Mouse (Mus musculus) Patski (cell line): Measurements from ENCODE around the gene Arhgef12. TPM values are rescaled to one million over a fixed set of nuclear protein-coding genes. Genes with fewer than 3 reads are reported as not detected.

Source experiments
- ATAC-seq: fragments of 100-300 bp; one replicate; pipeline ENCODE4 v1.8.0; 2021
- CTCF ChIA-PET: fragments of 350-600 bp; sonication (Branson Sonifier 250); formaldehyde crosslinking; loops from one replicate; lab custom pipeline; 2022; ENCODE audit warnings: inconsistent platforms; lab: Charles Lee
- POLR2A ChIA-PET: fragments of 350-600 bp; sonication (Branson Sonifier 250); formaldehyde crosslinking; loops from one replicate; lab custom pipeline; 2022; ENCODE audit warnings: antibody characterized with exemption, inconsistent platforms; lab: Charles Lee
- DNase-seq: peaks from one replicate; pipeline ENCODE4 v3.0.0-alpha.2; 2011; ENCODE audit warnings: low read depth, low spot score
- H3K27me3 ChIP-seq: fragments of 371-371 bp; one replicate; pipeline ENCODE4 v1.5.1; 2021
- CTCF ChIP-seq: fragments of 100-300 bp; IDR thresholded peaks from one replicate; pipeline ENCODE4 v1.5.1; 2021
- in situ Hi-C: fragments of 300-500 bp; cut with MboI; formaldehyde crosslinking; loops from 3 replicates; pipeline ENCODE4 v1.11.1; 2018; ENCODE audit warnings: low pct_unique_long_range_greater_than_20kb, mixed read lengths
- polyA plus RNA-seq: library from polyadenylated mRNA; unstranded; gene quantifications from one replicate; pipeline ENCODE4 v1.2.3, GENCODE M21; 2021

The Arhgef12 gene
- polyA plus RNA-seq, 1 experiment from 2014 or later: 91.2 TPM

DNA sequence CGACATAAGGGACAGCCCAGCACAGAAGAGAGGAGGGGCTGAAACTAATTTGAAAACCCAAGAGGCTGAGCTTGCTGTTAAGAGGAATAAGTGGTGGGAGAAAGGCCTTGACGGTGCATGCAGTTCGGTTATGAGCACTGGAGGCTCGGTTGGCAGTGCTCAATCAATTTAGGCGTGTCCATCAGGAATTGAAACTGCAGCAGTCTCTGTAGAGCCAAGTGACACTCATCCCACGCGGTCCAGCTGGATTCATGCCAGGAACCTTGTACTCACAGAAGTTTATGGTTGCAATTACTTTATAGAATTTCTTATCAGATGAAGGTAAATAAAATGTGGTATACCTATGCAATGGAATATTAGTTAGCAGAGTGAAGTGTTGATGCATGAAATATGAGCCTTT, 148.6 kb downstream of the Arhgef12 start:
- ATAC-seq (no peak), DNase-seq (no peak)
- ChIA-PET CTCF (interaction anchor here (4.1 kb wide), 1 partner anchor 13 kb away, joined by 14 read pairs; no protein-coding TSS in a partner anchor), POLR2A (interaction anchor here (0.7 kb wide), 1 partner anchor 312 kb away, joined by 3 read pairs; no protein-coding TSS in a partner anchor)
- in situ Hi-C loops: no loop called here
- no peak for TF ChIP-seq CTCF
- H3K27me3 ChIP-seq: no peaks in the 10 kb centered on the region

DNA sequence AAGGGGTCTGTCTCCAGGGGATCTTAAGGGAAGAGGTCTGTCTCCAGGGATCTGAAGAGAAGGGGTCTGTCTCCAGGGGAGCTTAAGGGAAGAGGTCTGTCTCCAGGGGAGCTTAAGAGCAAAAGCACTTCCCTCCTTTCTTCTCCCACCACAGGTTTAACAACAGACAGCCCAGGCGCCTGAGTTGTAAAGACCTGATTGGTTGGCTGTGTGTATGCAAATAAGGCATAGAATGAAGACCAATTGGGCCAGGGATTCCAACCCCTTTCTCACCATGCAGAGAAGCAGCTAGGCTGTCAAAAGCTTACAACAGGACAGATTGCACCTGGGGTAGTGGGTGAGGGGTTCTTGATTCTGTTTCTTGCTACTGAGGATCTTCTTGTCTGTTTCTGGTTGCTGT, 158.7 kb downstream of the Arhgef12 start:
- POLR2A ChIA-PET: no interaction called here
- in situ Hi-C loops: loop anchor here (5.0 to 25.0 kb wide), 3 partner anchors 374 to 961 kb away; no protein-coding TSS in a partner anchor
- no peak for TF ChIP-seq CTCF
- ATAC-seq (no peak), DNase-seq (no peak)
- peaks cover 34% of the 10 kb centered on the region for H3K27me3 ChIP-seq
- CTCF ChIA-PET: no interaction called here

DNA sequence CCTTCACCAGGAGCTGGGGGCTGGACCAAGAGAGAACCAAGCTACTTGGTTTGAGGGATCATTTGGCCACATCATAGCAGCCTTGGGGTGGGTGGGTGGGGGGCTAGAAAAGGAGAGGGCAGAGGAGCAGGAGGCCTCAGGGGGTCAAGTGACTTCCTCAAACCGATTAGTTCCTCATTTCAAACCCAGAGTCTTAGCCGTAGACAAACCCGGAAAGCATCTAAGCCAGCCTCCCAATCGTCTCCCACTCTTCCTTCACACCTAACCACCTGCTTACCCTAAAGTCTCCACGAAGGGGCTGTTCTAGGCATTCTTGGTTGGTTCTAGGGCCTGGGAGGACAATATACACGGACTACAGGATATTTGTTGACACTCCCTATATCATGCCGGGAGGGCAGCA, 161.9 kb downstream of the Arhgef12 start:
- H3K27me3 ChIP-seq: peaks cover 45% of the 10 kb centered on the region
- in situ Hi-C loops: loop anchor here (5.0 to 25.0 kb wide), 3 partner anchors 370 to 958 kb away; no protein-coding TSS in a partner anchor
- POLR2A ChIA-PET: interaction anchor here (0.9 kb wide), 1 partner anchor 156 kb away, joined by 4 read pairs; no protein-coding TSS in a partner anchor

DNA sequence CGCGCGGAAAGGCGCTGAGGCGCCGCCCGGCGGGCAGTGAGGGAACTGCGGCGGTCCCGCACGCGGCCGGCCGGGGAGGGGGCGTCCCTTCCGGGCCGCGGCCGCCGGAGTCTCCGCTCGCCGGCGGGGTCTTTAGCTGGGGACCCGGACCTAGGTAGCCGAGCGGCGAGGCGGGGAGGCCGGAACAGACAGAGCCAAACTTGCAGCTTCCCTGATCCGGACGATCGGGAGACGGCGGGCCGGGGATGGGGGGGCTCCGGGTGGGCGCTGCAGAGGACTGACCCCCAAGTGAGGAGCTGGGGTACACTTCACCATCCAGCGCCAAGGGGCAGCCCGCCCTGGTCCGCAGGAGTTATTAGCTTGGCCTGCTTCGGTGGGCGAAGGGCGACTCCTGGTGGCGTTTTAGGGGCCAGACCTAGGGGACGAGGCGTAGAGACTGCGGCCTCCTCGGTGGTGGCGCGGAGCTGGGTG, 162.5 kb downstream of the Arhgef12 start:
- in situ Hi-C loops: loop anchor here (5.0 to 25.0 kb wide), 4 partner anchors 157 to 957 kb away; no protein-coding TSS in a partner anchor
- DNase-seq: no peak
- POLR2A ChIA-PET: interaction anchor here (0.6 to 0.9 kb wide), 2 partner anchors 156 to 632 kb away, joined by 4 to 5 read pairs; no protein-coding TSS in a partner anchor
- CTCF ChIA-PET: interaction anchor here (0.8 to 3.1 kb wide), 15 partner anchors 11 to 618 kb away, joined by 3 to 16 read pairs (median 3); no protein-coding TSS in a partner anchor
- TF ChIP-seq CTCF: no peak
- ATAC-seq: peak; percentile 86
- H3K27me3 ChIP-seq: peaks cover 51% of the 10 kb centered on the region

More for the DNA sequence above, 161.9 kb downstream of the Arhgef12 start:
- no peak for TF ChIP-seq CTCF
- no peak for DNase-seq
- no peak for ATAC-seq
- CTCF ChIA-PET: interaction anchor here (0.8 to 3.1 kb wide), 10 partner anchors 12 to 619 kb away, joined by 3 to 16 read pairs (median 4); no protein-coding TSS in a partner anchor

DNA sequence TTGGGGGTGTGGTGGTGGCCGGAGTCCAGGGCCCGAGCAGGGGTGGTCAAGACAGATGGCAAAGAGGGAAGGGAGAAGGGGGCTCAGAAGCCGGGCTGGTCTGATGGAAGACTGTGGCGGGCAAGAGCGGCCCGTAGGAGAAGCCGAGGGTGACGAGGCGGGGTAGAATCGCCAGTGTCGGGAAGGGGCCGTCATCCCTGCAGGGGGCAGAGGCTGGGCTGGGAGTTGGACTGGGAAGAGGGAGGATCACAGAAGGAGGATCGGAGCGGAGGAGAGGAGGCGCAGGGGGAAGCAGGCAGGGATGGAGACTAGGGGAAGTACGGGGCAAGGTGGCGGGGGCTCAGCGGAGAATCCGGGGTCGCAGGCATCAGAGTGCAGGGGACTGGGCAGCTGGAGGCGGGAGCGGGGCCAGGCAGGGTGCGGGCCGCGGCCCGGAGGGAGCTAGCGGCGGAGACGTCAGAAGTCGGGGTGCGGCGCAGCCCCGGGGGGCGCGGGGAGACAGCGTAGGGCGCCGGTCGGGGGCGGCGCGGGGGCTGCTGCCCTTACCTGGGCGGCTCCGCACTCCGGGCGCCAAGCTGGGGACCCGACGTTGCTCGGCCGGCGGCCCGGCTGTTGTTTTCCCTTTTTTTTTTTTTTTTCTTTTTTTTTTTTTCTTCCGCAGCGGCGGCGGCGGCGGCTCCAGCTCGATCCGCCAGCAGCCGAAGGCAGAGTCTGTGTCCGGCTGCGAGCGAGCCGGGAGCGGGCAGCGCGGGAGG, 163.1 kb downstream of the Arhgef12 start, which contains the start of gene Grik4:
Gene Grik4, minus strand, starts transcription at position 713 of the 755 bp plus-strand sequence.
- peaks cover 54% of the 10 kb centered on the region for H3K27me3 ChIP-seq
- no peak for TF ChIP-seq CTCF
- POLR2A ChIA-PET: interaction anchor here (0.6 to 0.9 kb wide), 2 partner anchors 155 to 631 kb away, joined by 4 to 5 read pairs; no protein-coding TSS in a partner anchor
- no peak for DNase-seq
- ATAC-seq: peak; percentile 68
- in situ Hi-C loops: loop anchor here (5.0 to 25.0 kb wide), 3 partner anchors 157 to 957 kb away; no protein-coding TSS in a partner anchor
- CTCF ChIA-PET: interaction anchor here (1.1 to 3.1 kb wide), 12 partner anchors 10 to 617 kb away, joined by 3 to 16 read pairs (median 4); no protein-coding TSS in a partner anchor

DNA sequence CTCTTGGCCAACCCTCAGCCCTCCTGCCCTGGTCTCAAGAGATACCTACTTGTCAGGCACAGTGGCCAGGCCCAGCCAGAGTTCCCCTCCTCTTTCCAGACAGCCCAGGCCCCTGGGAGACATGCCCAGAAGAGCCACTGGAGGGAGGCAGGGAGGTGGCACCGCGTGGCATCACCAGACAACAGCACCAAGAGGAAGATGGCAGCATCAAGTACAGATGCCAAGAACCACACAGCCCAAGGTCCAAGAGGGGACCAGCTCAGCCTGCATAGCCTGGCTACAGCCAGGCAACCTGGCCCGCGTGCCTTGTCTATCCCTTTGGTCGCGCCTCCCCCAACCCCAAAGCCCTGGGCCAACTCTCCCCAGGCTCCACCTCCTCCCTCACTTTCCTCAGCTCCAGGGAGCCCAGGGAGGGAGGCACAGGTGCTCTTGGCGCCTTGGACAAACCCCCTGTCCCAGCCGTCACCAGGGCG, 163.9 kb downstream of the Arhgef12 start:
- in situ Hi-C loops: loop anchor here (5.0 to 25.0 kb wide), 3 partner anchors 156 to 956 kb away; no protein-coding TSS in a partner anchor
- peaks cover 51% of the 10 kb centered on the region for H3K27me3 ChIP-seq
- POLR2A ChIA-PET: no interaction called here
- ATAC-seq: no peak
- no peak for TF ChIP-seq CTCF
- DNase-seq: no peak
- CTCF ChIA-PET: interaction anchor here (3.1 kb wide), 1 partner anchor 154 kb away, joined by 16 read pairs; no protein-coding TSS in a partner anchor

DNA sequence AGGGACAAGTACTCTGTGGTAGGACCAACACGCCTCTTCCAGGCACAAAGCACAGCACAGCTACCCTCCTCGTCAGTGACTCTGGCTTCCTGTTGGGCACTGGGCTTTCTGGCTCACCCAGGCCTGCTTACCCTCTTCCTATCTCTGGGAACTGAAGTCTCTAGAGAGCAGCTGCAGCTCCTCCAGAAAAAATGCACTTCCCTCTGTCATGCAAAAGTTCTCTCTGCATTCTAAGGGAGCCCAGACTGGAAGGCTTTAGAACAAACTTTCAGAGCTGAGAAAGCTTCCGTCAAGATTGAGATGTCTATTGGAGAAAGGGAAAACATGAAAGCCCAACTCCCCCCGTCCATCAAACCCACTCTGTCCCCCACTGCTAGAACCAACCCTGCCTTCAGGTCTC, 164.9 kb downstream of the Arhgef12 start:
- TF ChIP-seq CTCF: no peak
- ATAC-seq: no peak
- DNase-seq: no peak
- POLR2A ChIA-PET: interaction anchor here (0.5 kb wide), 1 partner anchor 380 kb away, joined by 3 read pairs; no protein-coding TSS in a partner anchor
- peaks cover 54% of the 10 kb centered on the region for H3K27me3 ChIP-seq
- in situ Hi-C loops: loop anchor here (5.0 to 25.0 kb wide), 3 partner anchors 155 to 955 kb away; no protein-coding TSS in a partner anchor
- CTCF ChIA-PET: interaction anchor here (3.1 kb wide), 1 partner anchor 153 kb away, joined by 16 read pairs; no protein-coding TSS in a partner anchor

DNA sequence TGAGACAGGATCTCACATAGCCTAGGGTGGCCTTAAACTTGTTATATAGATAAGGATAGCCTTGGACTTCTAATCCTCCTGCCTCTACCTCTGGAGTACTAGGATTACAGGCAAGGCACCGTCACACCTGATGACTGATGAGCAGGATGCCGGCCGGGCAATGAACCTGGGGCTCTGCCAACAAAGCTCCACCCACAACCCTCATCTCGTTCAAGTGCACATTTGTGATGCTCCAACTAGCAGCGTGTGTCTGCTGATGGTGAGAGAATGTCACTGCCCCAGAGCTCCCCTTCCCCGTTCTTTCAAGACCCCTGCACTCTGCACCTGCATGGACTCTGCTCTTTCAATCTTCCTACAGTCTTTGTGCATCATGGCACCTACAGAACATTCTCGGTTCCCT, 174.9 kb downstream of the Arhgef12 start:
- no peak for ATAC-seq
- in situ Hi-C loops: loop anchor here (25.0 kb wide), 1 partner anchor 945 kb away; no protein-coding TSS in a partner anchor

DNA sequence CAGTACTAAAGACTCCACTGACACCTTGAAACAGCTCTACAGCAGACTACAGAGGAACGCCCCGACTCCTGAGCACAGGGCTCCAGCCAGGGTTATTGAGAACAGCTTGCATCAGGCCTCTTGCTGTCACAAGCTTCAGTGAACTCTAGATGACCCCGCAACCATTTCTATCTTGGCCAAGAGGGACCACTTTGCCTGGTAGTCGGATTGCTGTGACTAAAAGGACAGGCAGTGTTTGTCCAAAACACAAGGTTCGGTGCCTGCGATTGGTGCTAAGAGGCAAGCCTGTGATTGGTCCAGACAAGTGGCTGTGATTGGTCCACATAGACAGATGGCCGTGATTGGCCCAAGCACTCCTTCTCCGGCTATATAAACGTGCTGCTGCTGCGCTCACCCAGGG, 179.5 kb downstream of the Arhgef12 start:
- ATAC-seq: no peak

More for the DNA sequence above, 174.9 kb downstream of the Arhgef12 start:
- POLR2A ChIA-PET: no interaction called here
- no peak for TF ChIP-seq CTCF
- H3K27me3 ChIP-seq: peaks cover 47% of the 10 kb centered on the region
- CTCF ChIA-PET: no interaction called here
- no peak for DNase-seq

DNA sequence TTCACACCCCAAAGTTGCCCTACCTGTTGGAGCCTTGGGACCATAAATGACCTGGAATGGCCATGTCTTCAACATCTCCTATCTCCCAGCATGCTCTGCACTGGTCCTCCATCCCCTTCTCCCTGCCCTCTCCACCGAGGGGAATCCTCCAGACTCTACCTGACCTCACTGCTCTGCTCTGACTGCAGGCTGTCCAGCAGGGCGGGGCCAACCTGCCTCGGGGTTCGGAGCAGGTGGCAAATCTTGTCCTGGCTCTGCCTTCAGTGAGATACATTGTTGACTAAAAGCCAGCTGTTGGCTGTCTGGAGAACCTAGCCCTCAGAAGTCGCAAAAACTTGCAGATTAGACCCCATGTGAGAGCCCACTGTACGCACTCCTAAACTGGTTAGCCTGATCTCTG, 180.5 kb downstream of the Arhgef12 start:
- POLR2A ChIA-PET: no interaction called here
- in situ Hi-C loops: loop anchor here (25.0 kb wide), 1 partner anchor 939 kb away; no protein-coding TSS in a partner anchor
- TF ChIP-seq CTCF: no peak
- ATAC-seq (no peak), DNase-seq (no peak)
- CTCF ChIA-PET: interaction anchor here (1.0 kb wide), 1 partner anchor 18 kb away, joined by 3 read pairs; the partner anchor contains the start of gene Grik4
- peaks cover 8% of the 10 kb centered on the region for H3K27me3 ChIP-seq

More for the DNA sequence above, 179.5 kb downstream of the Arhgef12 start:
- in situ Hi-C loops: loop anchor here (25.0 kb wide), 1 partner anchor 940 kb away; no protein-coding TSS in a partner anchor
- no peak for DNase-seq
- TF ChIP-seq CTCF: no peak
- peaks cover 16% of the 10 kb centered on the region for H3K27me3 ChIP-seq
- CTCF ChIA-PET: no interaction called here
- POLR2A ChIA-PET: no interaction called here
